Mouse (Mus musculus): Measurements from ENCODE around the gene Pdlim4. TPM values are rescaled to one million over a fixed set of nuclear protein-coding genes. Genes with fewer than 3 reads are reported as not detected.

Gene Pdlim4
- 8.7 and 13.0 TPM in 2 replicates for polyA plus RNA-seq (2011; ENCODE audit: insufficient read depth, insufficient read length, low read depth, missing spikeins)

DNA sequence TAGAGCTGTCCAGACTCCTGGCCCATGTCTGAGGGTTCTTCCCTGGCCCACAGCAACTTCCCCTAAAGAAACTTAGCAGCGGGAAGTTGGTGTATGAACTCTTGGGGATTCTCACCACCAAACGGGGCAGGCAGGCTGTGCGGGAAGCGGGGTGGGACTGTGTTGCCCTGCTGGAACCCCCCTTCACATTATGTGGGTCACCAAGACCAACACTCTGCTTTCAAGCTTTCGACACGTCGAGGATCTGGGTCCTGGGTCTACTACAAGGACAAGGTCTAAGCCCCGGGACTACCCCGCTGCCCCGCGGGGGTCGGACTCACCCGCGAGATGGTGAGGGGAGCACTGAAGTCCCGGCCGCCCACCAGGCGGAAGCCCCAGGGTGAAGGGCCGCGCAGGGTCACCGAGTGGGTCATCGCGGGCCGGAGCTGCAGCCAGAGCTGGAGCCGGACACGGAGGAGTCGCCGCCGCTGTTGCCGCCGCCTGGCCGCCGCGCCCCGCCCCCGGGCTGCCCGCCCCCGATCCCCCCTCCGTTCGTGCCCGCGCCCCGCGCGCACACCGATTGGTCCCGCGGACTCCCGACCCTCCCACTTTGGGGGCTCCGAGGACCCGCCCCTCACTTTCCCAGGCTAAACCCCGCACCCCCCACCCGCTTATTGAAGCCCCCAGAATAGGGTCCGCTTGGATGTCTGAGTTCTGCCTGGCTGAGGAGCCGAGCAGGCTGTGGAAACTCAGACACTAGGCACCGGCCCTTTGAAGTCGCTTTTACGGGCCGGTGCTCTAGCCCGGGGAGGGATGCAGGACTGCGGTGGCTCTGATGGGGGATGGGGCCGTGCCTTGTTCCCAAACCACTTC lies at the start of gene Pdlim4:
Gene Pdlim4, minus strand, starts transcription at position 495 of the 852 bp plus-strand sequence.
- Histone ChIP-seq H3K9ac (ENCODE audit: low read depth, poor library complexity, severe bottlenecking) (peak within 1 kb of the TSS; percentile 37), H3K27ac (ENCODE audit: insufficient read depth, low read length) (no peak within 1 kb of the TSS), H3K27me3 (ENCODE audit: control insufficient read depth, insufficient read depth, low read length, poor library complexity, severe bottlenecking) (no peaks in the 10 kb centered on the region)

DNA sequence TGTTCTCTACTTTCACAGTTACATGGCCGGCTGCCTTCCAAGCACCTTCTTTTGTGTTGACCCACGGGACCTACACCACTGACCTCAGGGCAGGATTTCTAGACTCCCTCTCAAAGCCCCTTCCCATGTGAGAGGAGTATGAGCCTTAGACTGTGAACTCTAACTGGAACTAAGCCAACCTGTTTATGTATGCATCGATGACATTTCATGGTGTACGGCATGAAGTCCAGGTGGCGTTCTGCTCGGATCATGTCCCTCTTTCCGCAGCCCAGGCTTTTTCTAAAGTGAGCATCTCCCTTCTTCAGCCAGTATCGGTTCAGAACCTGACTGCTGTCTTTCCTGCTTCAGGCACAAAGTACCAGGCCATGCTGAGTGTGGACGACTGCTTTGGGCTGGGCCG lies 48.3 kb upstream of the Pdlim4 start:
- Histone ChIP-seq H3K36me3 (ENCODE audit: control insufficient read depth, insufficient read depth, low read length, poor library complexity, severe bottlenecking) (no peaks in the 10 kb centered on the region), H3K9me3 (replicated peaks; ENCODE audit: control insufficient read depth, insufficient read depth, low read length, poor library complexity, severe bottlenecking) (no peaks in the 10 kb centered on the region), H3K4me3 (ENCODE audit: low read depth, low read length) (no peak overlapping the region), H3K27ac (ENCODE audit: insufficient read depth, low read length) (no peak overlapping the region), H3K9ac (ENCODE audit: low read depth, poor library complexity, severe bottlenecking) (no peak overlapping the region), H3K27me3 (ENCODE audit: control insufficient read depth, insufficient read depth, low read length, poor library complexity, severe bottlenecking) (no peaks in the 10 kb centered on the region), H3K4me1 (ENCODE audit: control insufficient read depth, insufficient read depth, low read length) (no peaks in the 10 kb centered on the region)
- TF ChIP-seq EP300 (IDR thresholded peaks at IDR 0.05; ENCODE audit: insufficient read depth, low read depth, low read length) (no peak), POLR2A (IDR thresholded peaks at IDR 0.05; ENCODE audit: insufficient read depth, low read length) (no peak), CTCF (IDR thresholded peaks at IDR 0.05; ENCODE audit: low read depth, low read length) (no peak)

More for the DNA sequence above, at the start of gene Pdlim4:
- Histone ChIP-seq H3K9me3 (replicated peaks; ENCODE audit: control insufficient read depth, insufficient read depth, low read length, poor library complexity, severe bottlenecking) (no peaks in the 10 kb centered on the region), H3K36me3 (ENCODE audit: control insufficient read depth, insufficient read depth, low read length, poor library complexity, severe bottlenecking) (no peaks in the 10 kb centered on the region), H3K4me3 (ENCODE audit: low read depth, low read length) (peak within 1 kb of the TSS; percentile 61), H3K4me1 (ENCODE audit: control insufficient read depth, insufficient read depth, low read length) (peaks cover 6% of the 10 kb centered on the region)
- TF ChIP-seq CTCF (IDR thresholded peaks at IDR 0.05; ENCODE audit: low read depth, low read length) (no peak), POLR2A (IDR thresholded peaks at IDR 0.05; ENCODE audit: insufficient read depth, low read length) (no peak), EP300 (IDR thresholded peaks at IDR 0.05; ENCODE audit: insufficient read depth, low read depth, low read length) (no peak)

- no peaks in the 10 kb centered on the region for H3K4me1 ChIP-seq (ENCODE audit: control insufficient read depth, insufficient read depth, low read length)
- no peaks in the 10 kb centered on the region for H3K9me3 ChIP-seq (replicated peaks; ENCODE audit: control insufficient read depth, insufficient read depth, low read length, poor library complexity, severe bottlenecking)
- H3K9ac ChIP-seq (ENCODE audit: low read depth, poor library complexity, severe bottlenecking): no peak overlapping the region
- no peaks in the 10 kb centered on the region for H3K36me3 ChIP-seq (ENCODE audit: control insufficient read depth, insufficient read depth, low read length, poor library complexity, severe bottlenecking)
- H3K27me3 ChIP-seq (ENCODE audit: control insufficient read depth, insufficient read depth, low read length, poor library complexity, severe bottlenecking): no peaks in the 10 kb centered on the region
- H3K4me3 ChIP-seq (ENCODE audit: low read depth, low read length): no peak overlapping the region
- no peak overlapping the region for H3K27ac ChIP-seq (ENCODE audit: insufficient read depth, low read length)
- TF ChIP-seq CTCF (IDR thresholded peaks at IDR 0.05; ENCODE audit: low read depth, low read length) (no peak), EP300 (IDR thresholded peaks at IDR 0.05; ENCODE audit: insufficient read depth, low read depth, low read length) (no peak), POLR2A (IDR thresholded peaks at IDR 0.05; ENCODE audit: insufficient read depth, low read length) (no peak)
Observed at GRCm38 (mm10) chr11:54116406-54116805, 47.6 kb upstream of the Pdlim4 start.

DNA sequence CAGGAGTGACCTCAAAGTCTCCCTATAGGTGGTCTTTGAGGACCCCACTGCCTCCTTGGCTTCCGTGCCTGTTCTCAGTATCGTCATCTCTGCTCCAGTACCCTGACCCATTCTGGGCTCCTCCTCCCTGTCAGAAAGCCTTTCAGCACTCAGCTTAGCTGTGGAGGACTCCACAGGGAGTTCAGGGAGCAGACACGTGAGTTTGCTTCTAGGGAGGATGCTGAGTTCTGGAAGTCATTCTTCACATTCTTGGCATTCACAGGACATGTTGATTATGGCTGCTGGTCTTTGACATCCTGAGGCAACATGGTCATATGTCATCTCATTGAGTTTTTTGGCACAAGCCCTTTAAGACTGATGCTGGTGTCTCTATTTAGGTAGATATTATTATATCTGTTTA lies 47.1 kb upstream of the Pdlim4 start:
- Histone ChIP-seq H3K9me3 (replicated peaks; ENCODE audit: control insufficient read depth, insufficient read depth, low read length, poor library complexity, severe bottlenecking) (no peaks in the 10 kb centered on the region), H3K36me3 (ENCODE audit: control insufficient read depth, insufficient read depth, low read length, poor library complexity, severe bottlenecking) (no peaks in the 10 kb centered on the region), H3K4me1 (ENCODE audit: control insufficient read depth, insufficient read depth, low read length) (no peaks in the 10 kb centered on the region), H3K27me3 (ENCODE audit: control insufficient read depth, insufficient read depth, low read length, poor library complexity, severe bottlenecking) (no peaks in the 10 kb centered on the region), H3K9ac (ENCODE audit: low read depth, poor library complexity, severe bottlenecking) (no peak overlapping the region), H3K4me3 (ENCODE audit: low read depth, low read length) (no peak overlapping the region), H3K27ac (ENCODE audit: insufficient read depth, low read length) (no peak overlapping the region)
- TF ChIP-seq EP300 (IDR thresholded peaks at IDR 0.05; ENCODE audit: insufficient read depth, low read depth, low read length): no peak
- TF ChIP-seq POLR2A (IDR thresholded peaks at IDR 0.05; ENCODE audit: insufficient read depth, low read length): no peak
- TF ChIP-seq CTCF (IDR thresholded peaks at IDR 0.05; ENCODE audit: low read depth, low read length): no peak

DNA sequence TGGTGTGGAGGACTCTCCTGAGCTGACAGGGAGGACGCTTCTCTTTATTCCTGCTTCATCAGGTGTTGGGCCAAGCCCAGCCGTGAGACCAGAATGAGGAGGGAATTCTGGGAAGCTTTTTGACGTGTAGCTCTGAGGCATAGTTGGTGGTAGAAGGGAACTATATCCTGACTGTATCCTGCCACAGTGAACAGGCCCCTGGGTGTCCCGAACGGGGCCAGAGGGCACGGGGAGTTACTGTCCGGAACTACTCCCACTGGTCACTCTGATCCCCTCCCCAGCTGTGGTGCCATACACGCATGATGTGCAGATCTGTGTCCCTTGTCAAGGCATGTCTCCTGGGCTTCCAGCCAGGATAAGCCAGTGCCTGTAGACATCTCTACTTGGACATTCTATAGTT lies 46.5 kb upstream of the Pdlim4 start:
- Histone ChIP-seq H3K9ac (ENCODE audit: low read depth, poor library complexity, severe bottlenecking) (no peak overlapping the region), H3K27ac (ENCODE audit: insufficient read depth, low read length) (no peak overlapping the region), H3K36me3 (ENCODE audit: control insufficient read depth, insufficient read depth, low read length, poor library complexity, severe bottlenecking) (no peaks in the 10 kb centered on the region), H3K27me3 (ENCODE audit: control insufficient read depth, insufficient read depth, low read length, poor library complexity, severe bottlenecking) (no peaks in the 10 kb centered on the region), H3K4me3 (ENCODE audit: low read depth, low read length) (no peak overlapping the region), H3K9me3 (replicated peaks; ENCODE audit: control insufficient read depth, insufficient read depth, low read length, poor library complexity, severe bottlenecking) (no peaks in the 10 kb centered on the region), H3K4me1 (ENCODE audit: control insufficient read depth, insufficient read depth, low read length) (no peaks in the 10 kb centered on the region)
- no peak for TF ChIP-seq EP300 (IDR thresholded peaks at IDR 0.05; ENCODE audit: insufficient read depth, low read depth, low read length)
- no peak for TF ChIP-seq CTCF (IDR thresholded peaks at IDR 0.05; ENCODE audit: low read depth, low read length)
- no peak for TF ChIP-seq POLR2A (IDR thresholded peaks at IDR 0.05; ENCODE audit: insufficient read depth, low read length)

DNA sequence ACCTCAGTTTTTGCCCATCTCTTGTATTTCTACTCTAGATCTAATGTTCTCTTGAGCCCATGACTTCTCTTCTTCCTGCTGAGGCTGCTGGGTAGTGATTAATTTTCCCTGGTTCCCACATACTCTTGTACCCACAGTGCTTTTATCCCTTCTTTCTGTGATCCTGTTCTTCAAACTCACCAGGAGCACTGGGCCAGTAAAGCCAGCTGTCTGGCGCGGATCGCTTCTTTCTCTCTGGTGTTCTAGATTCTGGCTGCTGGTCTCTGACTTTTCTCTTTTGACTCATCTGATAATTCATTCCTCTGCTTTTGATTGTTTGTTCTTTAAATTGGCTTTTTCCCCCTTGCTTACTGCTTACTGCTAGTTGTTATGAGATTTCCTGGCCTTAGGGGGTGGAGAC lies 45.9 kb upstream of the Pdlim4 start:
- Histone ChIP-seq H3K9ac (ENCODE audit: low read depth, poor library complexity, severe bottlenecking) (no peak overlapping the region), H3K9me3 (replicated peaks; ENCODE audit: control insufficient read depth, insufficient read depth, low read length, poor library complexity, severe bottlenecking) (no peaks in the 10 kb centered on the region), H3K4me3 (ENCODE audit: low read depth, low read length) (no peak overlapping the region), H3K36me3 (ENCODE audit: control insufficient read depth, insufficient read depth, low read length, poor library complexity, severe bottlenecking) (no peaks in the 10 kb centered on the region), H3K27ac (ENCODE audit: insufficient read depth, low read length) (no peak overlapping the region), H3K27me3 (ENCODE audit: control insufficient read depth, insufficient read depth, low read length, poor library complexity, severe bottlenecking) (no peaks in the 10 kb centered on the region), H3K4me1 (ENCODE audit: control insufficient read depth, insufficient read depth, low read length) (no peaks in the 10 kb centered on the region)
- TF ChIP-seq CTCF (IDR thresholded peaks at IDR 0.05; ENCODE audit: low read depth, low read length) (no peak), POLR2A (IDR thresholded peaks at IDR 0.05; ENCODE audit: insufficient read depth, low read length) (no peak), EP300 (IDR thresholded peaks at IDR 0.05; ENCODE audit: insufficient read depth, low read depth, low read length) (no peak)

Data from ES-Bruce4 (cell line).